Mouse (Mus musculus) bone marrow macrophage, adult 2 months (primary cell): ENCODE data around the gene Sh3bgrl.

Source experiments
- CTCF ChIP-seq: IDR thresholded peaks from 2 replicates; pipeline ENCODE4 v1.5.1; 2012; ENCODE audit warnings: low read depth, mild to moderate bottlenecking, low read length, moderate library complexity
- POLR2A ChIP-seq: IDR thresholded peaks from 2 replicates; pipeline ENCODE4 v1.6.1; 2012; ENCODE audit warnings: mild to moderate bottlenecking, low read depth, low read length, borderline replicate concordance

DNA sequence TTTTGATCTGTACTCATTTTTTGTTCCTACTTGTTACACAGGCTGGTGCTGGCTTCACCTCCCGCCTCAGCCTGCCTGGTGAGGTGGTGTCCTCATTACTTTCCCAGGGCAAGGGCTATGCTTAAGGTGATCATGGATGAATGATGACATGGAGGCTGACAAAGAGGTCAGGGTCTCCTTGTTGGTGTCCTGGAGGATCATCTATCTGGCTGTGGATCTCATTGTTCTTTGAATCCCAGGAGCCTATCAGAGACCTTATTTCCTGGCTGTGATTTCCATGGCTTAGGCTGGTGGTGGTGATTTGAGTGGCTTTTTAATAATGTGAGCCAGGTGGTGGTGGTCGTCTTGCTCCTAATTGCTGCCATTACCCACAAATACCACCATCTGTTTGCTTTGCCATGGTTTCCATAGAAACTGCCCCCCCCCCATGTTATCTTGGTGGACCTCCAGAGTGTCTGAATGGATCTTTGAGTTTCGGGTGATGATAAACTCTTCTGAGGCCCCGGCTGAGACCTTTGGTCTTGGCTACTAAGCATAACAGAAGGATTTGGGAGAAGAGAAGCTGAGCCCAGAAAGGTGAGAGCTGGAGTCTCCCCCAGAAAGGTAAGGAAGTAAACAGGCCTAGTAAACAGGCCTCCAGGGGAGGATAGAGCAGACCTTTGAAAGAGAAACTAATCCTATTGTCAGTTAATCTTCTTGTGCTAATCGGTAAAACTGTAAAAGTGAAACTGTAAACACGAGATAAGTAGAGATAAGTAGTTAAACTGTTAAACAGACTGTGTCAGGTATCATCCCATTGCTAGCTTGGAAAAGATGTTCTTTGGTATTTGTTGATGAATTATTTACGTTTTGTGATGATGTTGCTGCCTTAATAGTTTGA is 18.5 kb downstream of the Sh3bgrl start:
- TF ChIP-seq CTCF (no peak), POLR2A (no peak)
